Mouse (Mus musculus) forebrain, embryonic 13.5 days (tissue): ENCODE data around the gene Sema6b. TPM values are rescaled to one million over a fixed set of nuclear protein-coding genes. Genes with fewer than 3 reads are reported as not detected.

Experiments
- ATAC-seq: fragments of 200-750 bp; cut with Nextera tagmentation; 2 replicates; pipeline ENCODE4 v1.8.0; 2017
- H3K27ac ChIP-seq: fragments of 300-500 bp; sonication (generic); 2 replicates; pipeline ENCODE4 v1.5.1; 2015; ENCODE audit warnings: inconsistent platforms, mild to moderate bottlenecking, moderate library complexity
- H3K27me3 ChIP-seq: fragments of 300-500 bp; sonication (generic); 2 replicates; pipeline ENCODE4 v1.6.1; 2015; ENCODE audit warnings: mild to moderate bottlenecking, inconsistent platforms
- H3K36me3 ChIP-seq: fragments of 300-500 bp; sonication (generic); 2 replicates; pipeline ENCODE4 v1.6.1; 2015; ENCODE audit warnings: mild to moderate bottlenecking, inconsistent platforms; ENCODE audit not compliant: poor library complexity, severe bottlenecking
- H3K4me1 ChIP-seq: fragments of 300-500 bp; sonication (generic); 2 replicates; pipeline ENCODE4 v1.6.1; 2015; ENCODE audit warnings: inconsistent platforms
- H3K4me2 ChIP-seq: fragments of 300-500 bp; sonication (generic); 2 replicates; pipeline ENCODE4 v1.6.1; 2015; ENCODE audit warnings: inconsistent platforms, mild to moderate bottlenecking, moderate library complexity
- H3K4me3 ChIP-seq: fragments of 300-500 bp; sonication (generic); 2 replicates; pipeline ENCODE4 v1.5.1; 2015; ENCODE audit warnings: mild to moderate bottlenecking, inconsistent platforms
- H3K9ac ChIP-seq: fragments of 300-500 bp; sonication (generic); 2 replicates; pipeline ENCODE4 v1.6.1; 2015; ENCODE audit warnings: mild to moderate bottlenecking, inconsistent platforms
- H3K9me3 ChIP-seq: fragments of 300-500 bp; sonication (generic); replicated peaks from 2 replicates; pipeline ENCODE4 v1.6.1; 2016; ENCODE audit warnings: inconsistent platforms
- WGBS: fragments of 180-500 bp; shearing (Covaris S2); methylation state at CpG from one replicate; pipeline ENCODE4 v1.1.7; 2015; 5-methylcytosine and 5-hydroxymethylcytosine counted together
- microRNA-seq: library from miRNA; unstranded; fragments of <30 nt; microRNA quantifications from one replicate; pipeline ENCODE4, GENCODE M21; 2016
- polyA plus RNA-seq: library from polyadenylated mRNA; unstranded; fragments of >200 nt; fragmentation: Nextera tagmentation; extraction: Ambion mirVana; gene quantifications from 2 replicates; pipeline ENCODE4 v1.2.1, GENCODE M21; 2015

The Sema6b gene
- polyA plus RNA-seq, 1 experiment from 2014 or later: 4.3 TPM

GRCm38 (mm10) chr17:56074097-56074826 lies 65.9 kb downstream of the Sema6b start:
- Histone ChIP-seq H3K9ac (peak overlapping the region; percentile 83), H3K4me2 (peak overlapping the region; percentile 74), H3K4me3 (peak overlapping the region; percentile 77), H3K27me3 (no peaks in the 10 kb centered on the region), H3K27ac (peak overlapping the region; percentile 88), H3K36me3 (peaks cover 39% of the 10 kb centered on the region), H3K9me3 (no peaks in the 10 kb centered on the region), H3K4me1 (peaks cover 20% of the 10 kb centered on the region)
- peak; percentile 2 for ATAC-seq
- WGBS: 8% methylated on average over 22 of the region's 22 CpGs

Small RNA genes lying within 50 kb of the gene (microRNA-seq; reads per million reads assigned to microRNA genes)
- not detected for gene Gm44397

Other genes with a start within 250 kb of the Sema6b start
- 15.0 and 15.5 TPM in 2 replicates for gene Zfp959, start 248.2 kb downstream of the Sema6b start, polyA plus RNA-seq
- 6.6 and 7.3 TPM in 2 replicates for gene Zfp119b, start 190.8 kb downstream of the Sema6b start, polyA plus RNA-seq
- 2.4 and 2.6 TPM in 2 replicates for gene Ebi3, start 187.7 kb downstream of the Sema6b start, polyA plus RNA-seq
- gene Yju2, start 181.2 kb downstream of the Sema6b start, polyA plus RNA-seq: 29.2 and 32.1 TPM in 2 replicates
- gene Shd, start 169.9 kb downstream of the Sema6b start, polyA plus RNA-seq: 102 TPM in 2 replicates
- gene Fsd1, start 153.8 kb downstream of the Sema6b start, polyA plus RNA-seq: 96.0 and 113 TPM in 2 replicates
- gene Stap2, start 134.8 kb downstream of the Sema6b start, polyA plus RNA-seq: 3.9 and 4.8 TPM in 2 replicates
- 168 TPM in 2 replicates for gene Mpnd, start 134.6 kb downstream of the Sema6b start, polyA plus RNA-seq
- gene Sh3gl1, start 103.7 kb downstream of the Sema6b start, polyA plus RNA-seq: 116 and 127 TPM in 2 replicates
- gene Chaf1a, start 99.9 kb downstream of the Sema6b start, polyA plus RNA-seq: 22.0 and 26.7 TPM in 2 replicates
- 68.7 and 68.8 TPM in 2 replicates for gene Ubxn6, start 65.3 kb downstream of the Sema6b start, polyA plus RNA-seq
- 163 and 169 TPM in 2 replicates for gene Hdgfl2, start 60.7 kb downstream of the Sema6b start, polyA plus RNA-seq
- 0.06 and 0.08 TPM in 2 replicates for gene Plin4, start 30.5 kb downstream of the Sema6b start, polyA plus RNA-seq
- gene Plin5, start 22.7 kb downstream of the Sema6b start, polyA plus RNA-seq: 0.27 and 0.52 TPM in 2 replicates
- gene Lrg1, start 18.3 kb downstream of the Sema6b start, polyA plus RNA-seq: not detected in 2 replicates
- 8.0 and 8.4 TPM in 2 replicates for gene Tnfaip8l1, start 22.1 kb upstream of the Sema6b start, polyA plus RNA-seq
- gene Mydgf, start 43.6 kb upstream of the Sema6b start, polyA plus RNA-seq: 56.8 and 64.5 TPM in 2 replicates
- 32.5 and 33.0 TPM in 2 replicates for gene Dpp9, start 78.6 kb upstream of the Sema6b start, polyA plus RNA-seq
- gene Fem1a, start 116.5 kb upstream of the Sema6b start, polyA plus RNA-seq: 16.5 and 19.3 TPM in 2 replicates
- gene Ticam1, start 136.4 kb upstream of the Sema6b start, polyA plus RNA-seq: 1.4 and 1.6 TPM in 2 replicates
- 18.3 and 21.8 TPM in 2 replicates for gene Plin3, start 152.5 kb upstream of the Sema6b start, polyA plus RNA-seq
- gene Arrdc5, start 159.9 kb upstream of the Sema6b start, polyA plus RNA-seq: not detected in 2 replicates
- 119 and 138 TPM in 2 replicates for gene Uhrf1, start 163.0 kb upstream of the Sema6b start, polyA plus RNA-seq
- gene Kdm4b, start 185.7 kb upstream of the Sema6b start, polyA plus RNA-seq: 51.4 and 55.9 TPM in 2 replicates